Mouse (Mus musculus) intestine, postnatal 0 days (tissue): ENCODE measurements around the gene Cdk9. TPM values are rescaled to one million over a fixed set of nuclear protein-coding genes. Genes with fewer than 3 reads are reported as not detected.

Experiments used
- ATAC-seq: fragments of 200-750 bp; cut with Nextera tagmentation; 2 replicates; pipeline ENCODE4 v1.8.0; 2017; ENCODE audit warnings: mild to moderate bottlenecking, moderate TSS enrichment, moderate library complexity
- H3K27ac ChIP-seq: fragments of 300-500 bp; sonication (generic); 2 replicates; pipeline ENCODE4 v1.5.1; 2014; ENCODE audit warnings: mild to moderate bottlenecking, low read depth, low read length, moderate library complexity
- H3K27me3 ChIP-seq: fragments of 300-500 bp; sonication (generic); replicated peaks from 2 replicates; pipeline ENCODE4 v1.6.1; 2014; ENCODE audit warnings: low read length, mixed read lengths; ENCODE audit not compliant: control insufficient read depth, insufficient read depth
- H3K36me3 ChIP-seq: fragments of 300-500 bp; sonication (generic); 2 replicates; pipeline ENCODE4 v1.6.1; 2014; ENCODE audit warnings: mild to moderate bottlenecking, moderate library complexity; ENCODE audit not compliant: control insufficient read depth, insufficient read depth
- H3K4me1 ChIP-seq: fragments of 300-500 bp; sonication (generic); replicated peaks from 2 replicates; pipeline ENCODE4 v1.6.1; 2014; ENCODE audit warnings: antibody characterized with exemption, low read length, mixed read lengths; ENCODE audit not compliant: control insufficient read depth, insufficient read depth
- H3K4me2 ChIP-seq: fragments of 300-500 bp; sonication (generic); replicated peaks from 2 replicates; pipeline ENCODE4 v1.6.1; 2014; ENCODE audit warnings: low read depth, mild to moderate bottlenecking, moderate library complexity
- H3K4me3 ChIP-seq: fragments of 300-500 bp; sonication (generic); 2 replicates; pipeline ENCODE4 v1.5.1; 2014; ENCODE audit warnings: low read depth, low read length
- H3K9ac ChIP-seq: fragments of 300-500 bp; sonication (generic); 2 replicates; pipeline ENCODE4 v1.6.1; 2014; ENCODE audit warnings: mild to moderate bottlenecking, low read depth, low read length
- H3K9me3 ChIP-seq: fragments of 300-500 bp; sonication (generic); 2 replicates; pipeline ENCODE4 v1.6.1; 2016; ENCODE audit warnings: mixed run types; ENCODE audit not compliant: control insufficient read depth
- CTCF ChIP-seq: sonication (generic); IDR thresholded peaks from 2 replicates; pipeline ENCODE4 v1.5.1; 2016; ENCODE audit warnings: low read depth, mild to moderate bottlenecking, control low read depth, antibody characterized with exemption, moderate library complexity
- WGBS: fragments of 180-500 bp; shearing (Covaris S2); extraction: QIAGEN DNeasy Blood & Tissue Kit; methylation state at CpG from one replicate; pipeline ENCODE4 v1.1.7; 2014; 5-methylcytosine and 5-hydroxymethylcytosine counted together
- polyA plus RNA-seq: library from polyadenylated mRNA; unstranded; fragments of >200 nt; fragmentation: Nextera tagmentation; extraction: Ambion mirVana; gene quantifications from 2 replicates; pipeline ENCODE4 v1.2.1, GENCODE M21; 2015

The Cdk9 gene
- 54.0 and 62.2 TPM in 2 replicates for polyA plus RNA-seq

GRCm38 (mm10) chr2:32712934-32713817 is at the start of gene Cdk9:
Cdk9 (minus strand) TSS chr2:32713076.
- peak; percentile 100 for TF ChIP-seq CTCF
- Histone ChIP-seq H3K27me3 (no peaks in the 10 kb centered on the region), H3K4me1 (peaks cover 13% of the 10 kb centered on the region; the same call in 1 of the 2 replicates), H3K4me2 (peak within 1 kb of the TSS; percentile 74), H3K9me3 (no peaks in the 10 kb centered on the region), H3K9ac (peak within 1 kb of the TSS; percentile 85), H3K4me3 (peak within 1 kb of the TSS; percentile 89), H3K27ac (peak within 1 kb of the TSS; percentile 80), H3K36me3 (peaks cover 24% of the 10 kb centered on the region)
- peak; percentile 83 for ATAC-seq
- under 1% methylated on average over 50 of the region's 79 CpGs for WGBS

- Histone ChIP-seq H3K27ac (no peak overlapping the region), H3K4me1 (no peaks in the 10 kb centered on the region; the same call in 1 of the 2 replicates), H3K4me2 (no peak overlapping the region), H3K9me3 (no peaks in the 10 kb centered on the region), H3K27me3 (no peaks in the 10 kb centered on the region), H3K4me3 (no peak overlapping the region), H3K9ac (no peak overlapping the region), H3K36me3 (peaks cover 37% of the 10 kb centered on the region; the same call in 1 of the 2 replicates)
- TF ChIP-seq CTCF: no peak
- 89% methylated on average over 4 of the region's 4 CpGs for WGBS
- ATAC-seq: no peak
Observed at GRCm38 (mm10) chr2:32761859-32762258, 49.0 kb upstream of the Cdk9 start.

DNA sequence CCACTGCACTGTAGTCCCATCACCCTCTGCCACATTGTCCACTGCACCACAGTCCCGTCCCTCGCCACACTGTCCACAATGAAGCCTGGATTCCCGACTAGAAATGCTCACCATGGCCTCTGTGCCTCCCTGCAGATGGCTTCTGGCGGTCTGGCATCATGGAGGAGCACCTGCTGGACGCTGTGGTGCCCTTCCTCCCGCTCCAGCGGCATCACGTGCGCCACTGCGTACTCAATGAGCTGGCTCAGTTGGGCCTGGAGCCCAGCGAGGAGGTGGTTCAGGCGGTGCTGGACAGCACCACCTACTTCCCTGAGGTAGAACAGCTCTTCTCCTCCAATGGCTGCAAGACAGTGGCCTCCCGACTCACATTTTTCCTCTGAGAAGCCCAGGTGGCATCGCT is 48.5 kb upstream of the Cdk9 start:
- Histone ChIP-seq H3K27ac (no peak overlapping the region), H3K4me3 (no peak overlapping the region), H3K4me1 (no peaks in the 10 kb centered on the region; the same call in 1 of the 2 replicates), H3K9me3 (no peaks in the 10 kb centered on the region), H3K4me2 (no peak overlapping the region), H3K36me3 (peaks cover 37% of the 10 kb centered on the region; the same call in 1 of the 2 replicates), H3K27me3 (no peaks in the 10 kb centered on the region), H3K9ac (no peak overlapping the region)
- 87% methylated on average over 14 of the region's 14 CpGs for WGBS
- no peak for TF ChIP-seq CTCF
- no peak for ATAC-seq

DNA sequence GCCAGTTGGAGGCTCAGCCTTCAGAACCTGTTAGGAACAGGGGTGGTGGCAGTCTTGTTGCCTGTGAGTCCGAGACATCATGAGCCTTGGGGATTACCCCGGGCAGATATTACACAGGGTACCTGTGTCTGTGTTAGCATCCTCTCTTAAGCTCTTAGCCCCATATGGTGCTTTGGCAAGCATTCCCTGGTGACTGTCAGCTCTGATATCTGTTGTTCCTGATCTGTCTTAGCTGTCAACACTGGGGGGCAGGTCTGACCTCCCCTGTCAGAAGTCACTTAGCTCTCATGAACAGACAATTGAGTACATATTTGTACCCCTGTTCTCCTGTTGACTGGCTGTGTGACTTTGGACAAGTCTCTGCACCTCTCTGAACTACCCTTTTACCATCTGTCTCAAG is 46.1 kb upstream of the Cdk9 start:
- H3K4me3 ChIP-seq: no peak overlapping the region
- H3K27me3 ChIP-seq: no peaks in the 10 kb centered on the region
- no peaks in the 10 kb centered on the region for H3K9me3 ChIP-seq
- ATAC-seq: no peak
- H3K9ac ChIP-seq: no peak overlapping the region
- WGBS: 84% methylated on average over 2 of the region's 2 CpGs
- no peak overlapping the region for H3K27ac ChIP-seq
- TF ChIP-seq CTCF: no peak
- peaks cover 44% of the 10 kb centered on the region; the same call in 1 of the 2 replicates for H3K36me3 ChIP-seq
- H3K4me2 ChIP-seq: no peak overlapping the region
- no peaks in the 10 kb centered on the region; the same call in 1 of the 2 replicates for H3K4me1 ChIP-seq

GRCm38 (mm10) chr2:32758503-32758902 is 45.6 kb upstream of the Cdk9 start:
- H3K9ac ChIP-seq: no peak overlapping the region
- H3K4me1 ChIP-seq: no peaks in the 10 kb centered on the region; the same call in 1 of the 2 replicates
- H3K36me3 ChIP-seq: peaks cover 44% of the 10 kb centered on the region; the same call in 1 of the 2 replicates
- H3K27me3 ChIP-seq: no peaks in the 10 kb centered on the region
- H3K27ac ChIP-seq: no peak overlapping the region
- WGBS: 72% methylated on average over 8 of the region's 8 CpGs
- H3K9me3 ChIP-seq: no peaks in the 10 kb centered on the region
- TF ChIP-seq CTCF: no peak
- no peak overlapping the region for H3K4me2 ChIP-seq
- no peak overlapping the region for H3K4me3 ChIP-seq
- no peak for ATAC-seq

DNA sequence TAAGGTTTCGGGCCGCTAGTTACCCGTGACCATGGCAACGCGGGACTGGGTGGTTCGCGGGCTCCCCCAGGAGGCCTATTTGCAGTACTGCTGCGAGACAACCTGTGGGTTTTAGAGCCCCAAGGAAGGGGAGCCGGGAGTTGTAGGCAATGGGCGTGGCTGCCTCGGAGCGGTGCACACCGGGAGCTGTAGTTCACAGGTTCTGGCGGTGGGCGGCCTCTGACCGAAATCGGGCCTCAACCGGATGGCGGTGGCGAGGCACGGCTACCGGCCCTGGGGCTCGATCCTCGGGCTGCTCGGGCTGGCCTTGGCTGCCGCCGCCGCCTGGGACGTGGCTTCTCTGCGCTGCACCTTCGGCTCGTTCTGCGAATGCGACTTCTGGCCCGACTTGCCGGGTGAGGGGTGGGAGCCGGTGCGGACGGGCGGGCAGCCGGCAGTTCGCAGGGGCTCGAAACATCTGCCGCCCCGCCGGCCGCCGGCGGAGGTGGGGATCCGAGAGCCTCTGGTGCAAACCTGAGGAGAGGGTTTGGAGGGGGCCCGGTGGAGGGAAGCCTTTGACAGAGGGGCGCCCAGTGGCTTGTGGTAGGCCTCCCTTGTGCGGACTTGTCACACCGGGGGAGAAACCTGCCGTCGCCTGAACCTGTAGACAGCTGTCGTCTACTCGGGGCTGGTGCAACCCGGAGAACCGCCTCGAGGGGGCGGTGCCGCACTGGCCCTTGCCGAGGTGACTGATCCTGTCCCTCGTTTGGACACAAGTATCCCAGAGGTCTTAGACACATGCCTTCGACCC is 44.4 kb upstream of the Cdk9 start, which contains the start of gene Tor2a:
Gene Tor2a, plus strand, starts transcription at position 179 of the 790 bp plus-strand sequence.
- H3K36me3 ChIP-seq: peaks cover 44% of the 10 kb centered on the region; the same call in 1 of the 2 replicates
- peak within 1 kb of the TSS; percentile 74 for H3K4me2 ChIP-seq
- ATAC-seq: peak; percentile 93
- H3K4me1 ChIP-seq: no peaks in the 10 kb centered on the region; the same call in 1 of the 2 replicates
- H3K9ac ChIP-seq: peak within 1 kb of the TSS; percentile 79
- peak; percentile 95 for TF ChIP-seq CTCF
- H3K9me3 ChIP-seq: no peaks in the 10 kb centered on the region
- no peaks in the 10 kb centered on the region for H3K27me3 ChIP-seq
- H3K27ac ChIP-seq: peak within 1 kb of the TSS; percentile 85
- under 1% methylated on average over 62 of the region's 66 CpGs for WGBS
- H3K4me3 ChIP-seq: peak within 1 kb of the TSS; percentile 63
